Mouse (Mus musculus) E14TG2a.4 (cell line): ENCODE measurements around the gene Yipf6.

Source experiments
- CTCF ChIP-seq: conservative IDR thresholded peaks from 2 replicates; pipeline ENCODE4 v1.5.1; 2014; ENCODE audit warnings: low read length
- NANOG ChIP-seq: IDR thresholded peaks from 2 replicates; pipeline ENCODE4 v1.6.1; 2014; ENCODE audit warnings: borderline replicate concordance, low read length, mixed read lengths

GRCm38 (mm10) chrX:98964513-98964912 lies 28.4 kb downstream of the Yipf6 start:
- TF ChIP-seq CTCF (no peak), NANOG (no peak)
